Mouse (Mus musculus) cerebellum, adult 8-10 months (tissue): ENCODE results near the gene Rusc1.
A peak's percentile ranks its signal among the peaks of the same experiment; 100 is the strongest.

Experiments used
- DNase-seq: peaks from one replicate; pipeline ENCODE4 v3.0.0; 2022

The Rusc1 gene

DNA sequence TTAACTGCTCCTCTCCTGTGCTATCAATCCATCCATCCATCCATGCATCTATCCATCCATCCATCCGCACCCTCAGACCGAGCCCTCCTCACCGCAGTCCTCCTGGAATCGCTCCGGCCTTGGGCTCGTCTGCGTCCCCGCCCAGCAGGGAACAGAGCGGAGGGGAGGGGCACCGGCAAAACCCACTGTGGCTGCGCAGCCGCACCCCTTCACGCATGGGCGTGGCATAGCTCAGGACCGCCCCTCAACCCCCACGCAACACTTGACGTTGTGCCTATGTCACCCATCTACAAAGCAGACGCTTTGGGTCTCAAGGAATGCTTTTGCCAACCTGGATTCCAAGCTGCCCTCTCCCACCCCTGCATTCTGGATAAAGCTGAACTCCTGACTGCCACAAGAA lies at the start of gene Rusc1:
Gene Rusc1 (minus strand): TSS at position 137 of the 400 bp plus-strand sequence.
- DNase-seq, result peak; percentile 96

DNA sequence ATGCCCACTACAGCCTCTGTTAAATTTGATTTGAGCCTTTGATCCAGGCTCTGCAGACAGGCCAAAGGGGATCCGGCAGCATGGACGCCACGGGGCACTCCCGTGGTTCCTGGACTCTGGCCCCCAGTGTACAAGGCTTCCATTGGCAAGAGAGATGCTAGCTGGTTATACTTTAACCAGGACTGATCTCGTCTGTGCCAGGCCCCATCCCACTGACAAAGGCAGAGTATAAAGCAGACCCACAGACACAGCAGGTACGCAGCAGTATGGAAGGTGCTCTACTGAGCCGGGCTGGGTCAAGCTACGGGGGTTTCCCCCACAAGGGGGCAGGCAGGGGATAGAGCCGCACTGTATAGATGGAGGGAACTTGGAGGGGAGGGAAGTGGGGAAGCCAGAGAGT lies 43.3 kb upstream of the Rusc1 start:
- DNase-seq, result no peak

DNA sequence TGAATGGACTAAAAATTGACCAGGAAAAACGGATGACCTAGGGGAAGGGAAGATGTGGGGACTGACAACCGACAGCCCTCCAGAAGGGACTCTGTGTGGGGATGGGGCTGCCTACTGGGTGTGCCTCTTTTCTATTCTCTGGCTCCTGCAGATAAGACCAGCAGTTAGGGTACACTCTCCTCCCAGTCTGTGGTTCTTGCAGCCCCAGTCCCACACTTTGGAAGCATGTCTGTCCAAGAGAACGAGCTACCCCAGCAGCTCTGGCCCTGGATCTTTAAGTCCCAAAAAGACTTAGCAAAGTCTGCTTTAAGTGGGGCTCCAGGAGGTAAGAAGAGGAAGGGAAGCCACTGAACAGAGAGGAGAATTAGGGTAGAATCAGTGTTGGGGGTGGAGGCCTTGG lies 42.8 kb upstream of the Rusc1 start, which contains the start of gene Pklr:
Gene Pklr (plus strand): TSS at position 185 of the 400 bp plus-strand sequence.
- no peak for DNase-seq

DNA sequence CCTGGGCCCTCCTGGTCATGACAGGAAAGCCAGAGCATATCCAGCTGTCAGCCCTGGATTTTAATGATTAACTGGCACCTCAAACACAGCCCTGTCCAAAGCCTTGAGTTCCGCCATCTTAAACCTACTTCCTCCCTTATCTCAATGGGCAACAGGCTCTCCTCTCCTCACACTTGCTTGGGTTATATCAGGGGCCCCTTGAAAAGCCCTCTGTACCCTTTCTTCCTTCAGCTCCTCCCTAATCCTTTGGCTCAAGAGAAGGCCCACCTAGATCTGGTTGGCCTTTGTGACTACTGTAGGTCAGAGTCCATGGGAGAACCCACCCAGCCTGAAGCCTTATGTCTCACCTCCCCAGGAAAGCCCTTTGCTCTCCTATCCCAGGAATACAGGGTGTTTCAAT lies 40.6 kb upstream of the Rusc1 start:
- no peak for DNase-seq

DNA sequence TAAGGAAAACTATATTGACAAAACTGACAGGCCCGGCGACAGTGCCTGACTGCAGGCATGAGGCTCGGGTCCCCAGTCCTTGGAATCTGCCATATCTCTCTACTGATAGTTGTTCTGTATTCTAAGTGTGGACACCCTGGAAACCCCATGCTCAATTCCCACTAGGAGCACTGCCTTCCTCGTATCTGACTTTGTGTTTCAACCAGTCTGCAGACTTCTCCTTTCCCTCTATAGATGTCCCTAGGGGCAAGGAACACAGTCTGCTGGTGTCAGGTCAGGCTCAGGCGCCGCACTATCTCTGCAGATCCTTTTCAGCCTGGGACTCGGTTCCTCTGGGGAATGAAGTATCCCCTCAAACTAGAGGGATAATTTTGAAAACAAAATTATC lies 39.9 kb upstream of the Rusc1 start:
- no peak for DNase-seq

DNA sequence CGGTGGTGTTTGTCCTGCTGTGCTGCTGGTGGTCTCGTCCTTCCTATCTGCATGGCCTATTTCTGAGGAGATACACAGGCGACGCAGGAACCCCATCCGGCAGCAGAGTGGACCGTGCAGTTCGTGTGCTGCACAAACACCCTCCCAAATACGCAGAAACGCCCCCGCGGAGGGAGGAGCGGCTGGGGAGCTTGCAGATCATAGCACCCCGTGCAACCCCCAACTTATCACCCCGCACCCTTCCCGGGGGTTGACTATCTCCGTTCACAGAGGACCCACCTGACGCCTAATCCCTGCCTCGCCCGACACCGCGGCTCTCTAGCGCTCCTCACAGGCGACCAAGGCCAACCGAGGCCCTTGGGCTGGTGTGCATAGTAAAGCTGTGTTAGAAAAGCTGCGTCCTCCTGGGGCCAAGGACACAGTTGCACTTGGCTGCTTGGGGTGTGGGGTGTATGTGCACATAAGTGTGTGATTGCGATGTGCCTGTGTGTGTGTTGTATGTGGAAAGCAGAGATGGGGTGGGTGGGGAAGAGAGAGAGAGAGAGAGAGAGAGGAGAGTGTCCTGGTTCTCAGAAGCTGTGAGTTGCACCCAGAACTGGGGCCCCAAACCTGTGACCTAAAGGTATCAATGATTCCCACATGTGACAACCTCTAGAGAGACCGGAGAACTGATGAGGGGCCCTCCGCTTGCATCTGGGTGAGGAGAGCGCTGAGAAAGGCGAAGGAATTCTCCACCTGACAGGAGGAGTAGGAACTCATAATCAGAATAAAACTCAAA lies 39.4 kb upstream of the Rusc1 start:
- DNase-seq, result peak; percentile 51

DNA sequence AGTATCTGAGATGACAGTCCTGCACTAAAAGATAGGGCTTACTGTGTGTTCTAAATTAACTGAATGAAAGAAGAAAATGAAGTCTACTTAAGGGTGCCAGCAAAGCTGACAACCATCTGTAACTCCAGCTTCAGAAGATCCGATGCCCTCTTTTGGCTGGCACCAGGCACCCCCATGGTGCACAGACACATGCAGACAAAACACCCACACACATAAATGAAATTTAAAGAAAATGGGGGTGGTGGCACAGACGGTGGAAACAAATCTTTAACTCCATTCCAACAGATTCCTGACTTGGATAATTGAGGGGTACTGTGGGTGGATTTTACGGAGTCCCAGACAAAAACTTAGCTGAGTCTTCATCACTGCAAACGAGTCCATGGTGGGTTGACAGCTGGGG lies 38.7 kb upstream of the Rusc1 start:
- DNase-seq, result no peak

DNA sequence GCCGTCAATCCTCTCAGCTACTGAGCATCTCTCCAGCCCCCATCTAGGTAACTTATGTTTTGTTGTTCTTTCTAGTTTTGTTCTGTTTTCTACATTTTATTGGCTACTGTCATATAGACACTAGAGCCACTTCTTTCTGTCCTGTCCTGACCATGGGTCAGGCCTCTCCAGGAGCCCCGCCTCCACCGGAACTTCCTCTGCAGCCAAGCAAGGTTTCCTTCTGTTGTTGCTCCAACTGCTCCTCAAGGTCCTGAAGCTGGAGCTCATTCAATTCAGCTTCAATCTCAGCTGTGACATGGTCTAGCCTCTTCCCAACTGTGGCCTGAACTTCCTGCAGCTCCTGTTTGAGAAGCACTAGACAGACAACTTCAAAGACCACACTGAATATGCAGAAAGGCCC lies 36.8 kb upstream of the Rusc1 start:
- DNase-seq, result no peak

DNA sequence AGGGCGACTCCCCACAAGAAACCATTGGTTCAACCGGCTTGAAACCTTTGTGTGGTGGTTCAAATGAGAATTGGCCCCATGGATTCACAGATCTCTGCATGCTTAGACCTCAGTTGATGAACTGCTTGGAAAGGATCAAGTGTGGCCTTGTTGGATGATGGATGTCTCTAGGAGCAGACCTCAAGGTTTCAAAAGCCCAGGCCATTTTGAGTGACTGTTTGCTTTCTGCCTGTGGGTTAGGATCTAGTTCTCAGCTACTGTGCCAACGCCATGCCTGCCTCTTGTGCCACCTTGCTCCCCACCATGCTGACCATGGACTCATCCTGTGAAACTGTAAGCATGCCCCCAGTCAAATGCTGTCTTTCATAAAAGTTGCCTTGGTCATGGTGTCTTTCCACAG lies 32.9 kb upstream of the Rusc1 start:
- no peak for DNase-seq

DNA sequence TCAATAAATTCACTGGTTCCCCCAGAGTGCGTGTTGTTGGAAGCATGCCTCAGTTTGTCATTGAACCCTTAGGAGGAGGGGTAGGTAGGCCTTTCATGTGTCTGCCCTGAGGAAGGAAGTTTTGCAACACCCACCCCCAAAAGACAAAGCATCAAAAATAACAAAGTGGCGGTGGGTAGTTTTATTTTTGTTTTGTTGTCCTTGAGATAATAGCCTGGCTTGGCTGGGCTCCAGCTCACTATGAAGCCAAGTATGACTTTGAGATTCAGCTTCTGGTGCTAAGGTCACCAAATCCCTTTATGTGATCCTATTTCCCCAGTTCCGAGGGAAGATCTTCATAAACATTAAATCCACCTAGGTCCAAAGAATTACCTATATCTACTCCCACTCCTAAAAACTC lies 31.1 kb upstream of the Rusc1 start:
- DNase-seq, result no peak

DNA sequence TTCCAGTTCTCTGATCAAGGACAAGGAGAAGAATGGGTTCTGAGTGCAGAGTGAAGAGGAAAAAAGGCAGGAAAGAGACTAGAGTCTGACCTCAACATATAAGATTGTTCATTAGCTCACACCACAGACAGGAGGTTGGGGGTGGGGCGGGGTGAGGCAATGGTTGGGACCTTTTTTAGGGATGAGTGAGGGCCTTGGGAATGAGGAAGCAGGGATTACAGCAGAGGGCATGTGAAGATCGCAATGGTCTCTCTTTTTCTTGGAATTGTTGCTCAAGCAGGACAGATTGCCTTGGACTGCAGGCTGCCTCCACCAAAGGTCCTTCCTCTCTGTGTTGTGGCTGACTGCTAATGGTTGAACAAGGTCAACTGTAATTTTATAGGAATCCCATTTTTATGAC lies 30.2 kb upstream of the Rusc1 start:
- no peak for DNase-seq

DNA sequence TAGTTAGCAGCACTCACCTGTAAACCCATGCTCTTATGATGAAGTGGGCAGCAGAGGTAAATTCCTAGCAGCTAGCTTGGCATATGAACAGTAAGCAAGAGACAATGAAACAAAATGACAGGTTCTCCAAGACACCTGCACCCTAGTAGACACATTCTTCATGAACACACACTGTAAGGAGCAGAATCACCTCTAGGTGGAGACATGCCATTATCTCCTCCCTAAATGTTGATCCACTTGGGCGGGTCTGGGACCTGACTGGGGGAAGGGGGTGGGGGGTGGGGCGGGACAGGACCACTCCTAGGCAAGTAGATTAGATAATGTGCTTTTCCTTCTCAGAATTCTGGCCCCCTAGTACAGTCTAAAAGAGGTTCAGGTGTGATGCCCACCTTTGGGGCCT lies 22.4 kb upstream of the Rusc1 start:
- no peak for DNase-seq

DNA sequence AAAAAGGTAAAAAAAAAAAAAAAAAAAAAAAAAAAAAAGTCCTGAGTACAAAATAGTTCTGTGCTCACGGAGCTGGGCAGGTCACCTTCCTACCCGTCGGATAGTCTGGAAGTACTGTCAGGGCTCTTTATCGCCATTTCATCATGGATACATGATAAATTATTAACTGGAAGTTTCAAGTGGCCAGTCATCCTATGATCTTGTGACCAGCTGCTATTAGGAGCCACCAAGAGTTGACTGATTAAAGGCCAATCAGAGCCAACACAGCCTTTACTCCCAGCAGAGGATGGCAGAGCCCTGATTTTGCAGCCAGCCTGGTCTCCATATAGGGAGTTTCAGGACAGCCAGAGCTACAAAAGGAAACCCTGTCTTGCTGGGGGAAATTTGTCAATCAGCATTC lies 19.9 kb upstream of the Rusc1 start:
- DNase-seq, result no peak

DNA sequence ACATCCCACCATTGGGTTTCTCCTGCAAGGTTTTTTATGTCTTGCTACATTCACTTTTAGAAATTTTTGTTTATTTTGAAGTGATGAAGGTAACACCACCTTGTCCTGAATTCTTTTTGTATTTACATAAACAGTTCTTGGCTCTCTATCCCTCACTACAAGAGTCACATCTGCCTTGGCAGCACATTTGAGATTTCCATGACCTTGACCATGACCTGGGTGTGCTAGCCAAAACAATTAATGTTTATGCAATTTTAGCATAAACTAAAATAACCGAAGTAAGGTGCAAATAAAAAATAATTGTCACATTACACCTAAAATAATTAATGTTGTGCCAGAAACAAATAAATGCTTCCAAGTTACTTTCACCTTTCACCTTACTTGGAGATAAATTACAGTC lies 15.0 kb upstream of the Rusc1 start:
- DNase-seq, result no peak

DNA sequence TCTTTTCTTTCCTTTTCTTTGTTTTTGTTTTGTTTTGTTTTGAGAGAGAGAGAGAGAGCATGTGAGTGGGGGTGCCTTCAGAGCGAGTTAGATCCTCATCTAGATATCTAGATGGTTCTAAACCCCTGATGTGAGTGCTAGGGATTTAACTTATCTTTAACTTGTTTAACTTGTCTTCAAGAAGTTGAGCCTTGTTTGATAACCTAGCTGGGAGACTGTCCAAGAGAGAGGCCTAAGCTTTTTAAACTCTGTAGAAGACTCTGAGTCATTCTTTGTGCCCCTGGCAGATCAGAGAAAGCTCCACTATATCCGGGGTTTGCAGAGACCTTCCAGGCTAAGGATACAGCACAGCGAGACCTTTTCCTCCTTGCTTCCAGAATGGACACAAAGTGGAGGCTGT lies 14.4 kb upstream of the Rusc1 start:
- DNase-seq, result no peak

DNA sequence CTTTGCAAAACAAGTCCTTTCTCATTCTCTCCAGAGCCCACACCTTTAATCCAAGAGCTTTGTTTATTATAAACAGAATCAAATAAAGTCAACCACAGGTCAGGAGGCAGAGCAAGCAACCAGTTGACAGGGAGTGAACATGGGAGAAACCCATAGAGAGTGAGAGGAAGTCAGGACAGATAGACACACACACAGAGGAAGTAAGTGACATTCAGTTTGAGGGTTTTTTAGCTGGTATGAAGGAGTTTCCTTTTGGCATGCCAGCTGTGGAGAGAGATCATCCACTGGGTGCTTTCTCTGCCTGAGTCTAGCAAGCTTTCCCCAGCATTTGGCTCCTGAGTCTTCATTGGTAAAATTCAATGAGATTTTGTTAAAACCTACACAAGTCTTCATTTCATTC lies 13.8 kb upstream of the Rusc1 start:
- DNase-seq, result no peak

DNA sequence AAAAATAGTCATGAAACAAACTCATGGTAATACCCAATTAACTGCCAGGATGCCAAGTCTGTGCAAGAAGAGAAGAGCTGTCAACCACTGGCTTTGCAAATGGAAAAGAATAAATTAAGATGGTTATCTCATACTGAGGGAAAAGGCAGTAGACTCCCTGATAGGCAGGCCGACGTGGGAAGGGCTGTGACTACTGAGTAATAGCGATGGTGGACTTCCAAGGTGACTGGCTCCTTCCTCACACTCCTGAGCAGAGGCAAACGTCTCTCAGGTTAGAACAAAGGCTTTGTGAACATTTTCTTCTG lies 10.1 kb upstream of the Rusc1 start:
- no peak for DNase-seq

DNA sequence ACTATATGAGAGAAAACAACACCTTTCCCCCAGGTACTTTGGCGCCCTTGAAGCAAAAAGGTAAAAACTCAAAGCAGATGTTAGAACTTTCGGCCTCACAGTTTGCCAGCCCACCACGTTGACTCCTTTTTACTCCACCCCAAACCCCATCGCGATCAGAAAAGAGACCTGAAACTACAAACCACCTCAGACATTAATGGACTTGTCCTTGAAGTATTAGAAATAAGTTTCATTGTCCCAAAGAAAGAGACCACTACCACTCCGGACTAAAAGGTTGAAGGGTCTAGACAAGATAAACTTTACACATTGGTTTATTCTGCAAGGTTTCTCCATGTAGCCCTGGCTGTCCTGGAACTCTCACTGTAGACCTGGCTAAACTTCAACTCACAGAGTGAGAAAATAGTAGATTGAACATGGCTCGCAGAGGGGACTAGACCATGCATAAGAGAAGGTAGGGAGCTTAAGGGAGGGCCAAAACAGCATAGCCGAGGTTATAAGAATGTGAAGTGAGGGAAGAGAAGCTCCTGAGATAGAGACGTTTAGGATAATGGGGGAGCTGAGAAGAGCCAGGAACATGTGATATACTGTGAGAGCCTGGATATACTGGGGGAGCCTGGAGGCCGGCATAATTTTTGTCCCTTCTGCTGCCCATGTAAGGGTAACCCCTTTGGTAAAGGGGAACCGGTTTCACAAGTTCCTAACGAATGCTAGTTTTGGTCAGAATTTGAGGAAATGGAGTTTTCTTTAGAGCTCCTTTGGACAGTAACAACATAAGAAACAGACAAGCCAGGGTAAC lies 9.6 kb upstream of the Rusc1 start:
- DNase-seq, result no peak

DNA sequence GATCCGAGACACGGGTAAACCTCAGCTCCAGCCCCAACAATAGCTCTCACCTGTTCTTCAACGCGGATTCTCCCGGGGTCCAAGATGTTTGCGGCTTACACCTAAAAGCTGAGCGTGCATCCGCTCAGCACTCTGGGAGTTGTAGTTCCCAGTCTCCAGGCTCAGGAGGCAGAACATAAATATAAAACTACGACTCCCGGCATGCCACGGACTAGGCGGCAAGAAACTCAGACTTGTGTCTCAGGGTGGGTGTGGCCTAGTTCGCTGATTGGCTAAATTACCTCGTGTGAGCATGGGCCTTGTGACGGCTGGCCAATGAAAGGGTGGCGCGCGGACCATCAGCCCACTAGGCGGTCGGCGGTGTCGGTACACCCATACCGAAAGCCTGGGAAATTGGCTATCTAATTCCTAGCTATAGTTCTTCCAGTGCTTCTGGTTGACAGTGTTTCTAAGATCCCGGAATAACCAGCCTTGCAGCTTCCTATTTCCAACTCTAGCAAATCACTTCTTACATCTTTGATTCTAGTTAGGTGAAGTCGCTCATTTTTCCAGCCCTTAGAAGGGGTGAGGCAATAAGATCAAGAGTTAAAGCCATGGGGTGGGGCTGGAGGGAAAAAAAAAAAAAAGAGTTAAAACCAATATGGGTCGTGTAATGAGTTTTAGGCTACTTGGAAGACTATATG lies 8.8 kb upstream of the Rusc1 start, which contains the start of gene Fdps:
Gene Fdps (minus strand): TSS at position 148 of the 683 bp plus-strand sequence.
- DNase-seq, result peak; percentile 96

DNA sequence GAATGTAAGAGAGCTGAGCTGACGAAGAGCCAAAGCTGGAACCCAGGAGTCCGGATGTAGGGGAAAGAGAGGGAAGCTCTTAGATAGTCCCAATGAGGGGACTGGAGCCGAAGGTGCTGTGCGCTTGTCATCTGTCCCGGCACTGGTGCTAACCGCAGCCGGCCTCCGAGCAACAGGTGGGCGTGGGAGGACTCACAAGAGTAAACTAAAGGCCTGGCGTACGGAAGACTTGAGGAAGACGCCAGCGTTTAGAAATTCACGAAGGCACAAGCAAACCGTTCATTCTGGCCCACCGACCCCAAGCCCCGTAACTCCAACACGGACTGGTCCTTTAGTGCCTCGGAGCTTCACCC lies 8.3 kb upstream of the Rusc1 start:
- no peak for DNase-seq

DNA sequence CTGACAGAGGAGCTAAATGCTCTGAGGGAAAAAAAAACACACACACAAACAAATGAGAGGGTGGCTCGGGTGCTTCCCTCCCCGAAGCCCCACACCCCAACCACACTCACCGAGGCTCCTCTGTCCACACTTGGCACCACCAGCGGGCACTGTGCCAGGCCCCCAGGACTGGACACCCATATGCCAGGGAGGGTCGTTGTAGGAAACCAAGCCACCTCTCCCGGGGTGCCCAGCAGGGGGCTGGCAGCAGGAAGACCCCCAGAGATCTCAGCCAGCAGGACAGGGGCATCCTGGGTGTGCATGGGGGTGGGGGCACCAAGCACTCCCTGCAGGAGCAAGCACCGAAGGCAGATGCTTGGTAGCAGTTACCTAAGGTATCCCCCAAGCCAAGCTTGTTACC lies 7.7 kb upstream of the Rusc1 start, which contains the start of gene Gm43738:
Gene Gm43738 (minus strand): TSS at position 289 of the 400 bp plus-strand sequence.
- DNase-seq, result peak; percentile 52

DNA sequence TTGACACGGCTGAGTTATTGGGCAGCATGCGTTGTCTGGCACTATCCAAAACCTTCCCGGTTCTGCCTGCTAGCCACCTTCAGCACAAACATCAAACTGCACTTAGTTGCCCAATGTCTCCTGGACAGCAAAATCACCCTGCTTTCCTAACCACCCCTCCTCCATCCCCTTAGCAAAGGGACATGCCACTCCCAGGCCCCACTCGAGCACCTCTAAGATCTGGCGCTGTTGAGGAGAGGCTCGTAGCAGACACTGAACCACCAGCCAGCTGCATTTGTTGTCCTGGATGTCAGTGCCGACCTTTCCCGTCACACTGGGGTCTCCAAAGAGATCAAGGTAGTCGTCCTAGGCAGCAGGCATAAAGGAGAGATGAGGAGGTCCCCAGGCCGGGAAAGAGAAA lies 910 bp upstream of the Rusc1 start:
- no peak for DNase-seq

DNA sequence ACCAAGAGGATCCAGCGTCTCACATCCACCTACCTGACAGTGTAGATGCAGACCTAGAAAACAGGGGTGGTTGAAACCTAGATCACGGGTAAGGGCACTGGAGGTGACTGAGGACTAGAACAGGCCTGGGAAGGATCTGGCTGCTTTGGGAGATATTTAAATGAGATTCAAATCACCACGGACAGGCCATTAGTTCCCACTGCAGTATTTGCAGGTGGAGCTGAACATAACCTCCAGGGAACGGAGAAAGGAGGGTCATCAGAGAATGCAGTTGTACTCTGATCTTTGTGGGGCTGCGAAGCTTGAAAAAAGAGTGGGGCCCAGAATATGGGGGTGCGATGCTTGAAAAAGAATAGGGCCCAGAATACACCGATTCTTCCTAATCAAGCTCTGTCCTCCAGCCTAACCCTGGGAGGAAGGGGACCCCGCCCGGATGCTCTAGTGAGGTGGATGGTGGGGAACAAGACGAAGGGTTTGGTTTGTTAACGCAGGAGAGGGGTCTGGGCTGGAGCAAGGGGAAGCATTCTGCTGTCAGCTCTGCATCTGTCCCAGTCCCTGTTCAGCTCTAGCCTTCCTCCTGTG lies 511 bp downstream of the Rusc1 start:
- no peak for DNase-seq
